Mouse (Mus musculus) cerebellum, adult 9-11 months (tissue): Measurements from ENCODE around the gene Mpzl1.

ENCODE experiments used
- DNase-seq: peaks from one replicate; pipeline ENCODE4 v3.0.0; 2022

The Mpzl1 gene

GRCm38 (mm10) chr1:165655022-165655421, 20.7 kb upstream of the Mpzl1 start:
- no peak for DNase-seq

GRCm38 (mm10) chr1:165653126-165653885, 19.0 kb upstream of the Mpzl1 start:
- DNase-seq = no peak

DNA sequence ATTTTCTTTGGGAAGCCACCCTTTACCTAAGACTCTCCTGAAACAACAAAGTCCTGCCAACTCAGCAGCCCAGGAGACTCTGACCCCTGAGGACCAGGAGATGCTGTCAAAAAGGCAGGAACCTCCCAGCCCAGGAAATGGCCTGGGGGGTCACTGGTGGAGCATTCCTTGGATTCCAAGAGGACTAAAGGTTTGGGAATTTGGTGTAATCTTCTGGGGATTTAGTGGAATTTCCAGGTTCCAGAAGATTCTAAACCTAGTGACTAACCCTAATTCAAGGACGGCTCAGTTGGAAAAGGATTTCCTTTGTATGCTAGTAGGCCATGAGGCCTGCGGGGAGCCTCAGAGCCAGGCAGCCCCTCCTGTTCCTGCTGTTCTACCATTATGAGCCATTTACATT, 18.2 kb upstream of the Mpzl1 start:
- no peak for DNase-seq

GRCm38 (mm10) chr1:165651158-165651557, 16.8 kb upstream of the Mpzl1 start:
- no peak for DNase-seq

GRCm38 (mm10) chr1:165645102-165645501, 10.8 kb upstream of the Mpzl1 start:
- DNase-seq = no peak

DNA sequence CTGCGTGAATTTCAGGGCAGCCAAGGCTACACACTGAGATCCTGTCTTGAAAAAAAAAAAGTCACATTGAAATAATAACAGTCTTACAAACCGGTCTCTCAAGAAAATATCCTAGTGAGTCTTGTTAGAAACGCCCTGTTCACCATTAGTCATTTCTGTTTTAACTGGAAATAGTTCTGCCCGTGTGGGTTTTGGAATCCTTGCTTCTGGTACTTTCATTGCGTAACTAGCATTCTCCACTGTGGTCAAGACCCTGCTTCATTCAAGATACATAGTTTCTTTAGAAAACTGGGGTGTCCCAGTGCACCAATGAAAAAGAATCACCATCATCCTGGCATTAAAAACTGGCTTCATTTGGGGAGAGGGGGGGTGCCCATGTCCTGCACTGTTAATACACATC, 9.4 kb upstream of the Mpzl1 start:
- DNase-seq = no peak

GRCm38 (mm10) chr1:165642780-165643311, 8.5 kb upstream of the Mpzl1 start:
- peak; percentile 80 for DNase-seq

GRCm38 (mm10) chr1:165641786-165642771, 7.7 kb upstream of the Mpzl1 start:
- DNase-seq = peak; percentile 91

GRCm38 (mm10) chr1:165641271-165641771, 7.0 kb upstream of the Mpzl1 start:
- peak; percentile 80 for DNase-seq

GRCm38 (mm10) chr1:165636289-165636688, 2.0 kb upstream of the Mpzl1 start:
- DNase-seq = no peak

DNA sequence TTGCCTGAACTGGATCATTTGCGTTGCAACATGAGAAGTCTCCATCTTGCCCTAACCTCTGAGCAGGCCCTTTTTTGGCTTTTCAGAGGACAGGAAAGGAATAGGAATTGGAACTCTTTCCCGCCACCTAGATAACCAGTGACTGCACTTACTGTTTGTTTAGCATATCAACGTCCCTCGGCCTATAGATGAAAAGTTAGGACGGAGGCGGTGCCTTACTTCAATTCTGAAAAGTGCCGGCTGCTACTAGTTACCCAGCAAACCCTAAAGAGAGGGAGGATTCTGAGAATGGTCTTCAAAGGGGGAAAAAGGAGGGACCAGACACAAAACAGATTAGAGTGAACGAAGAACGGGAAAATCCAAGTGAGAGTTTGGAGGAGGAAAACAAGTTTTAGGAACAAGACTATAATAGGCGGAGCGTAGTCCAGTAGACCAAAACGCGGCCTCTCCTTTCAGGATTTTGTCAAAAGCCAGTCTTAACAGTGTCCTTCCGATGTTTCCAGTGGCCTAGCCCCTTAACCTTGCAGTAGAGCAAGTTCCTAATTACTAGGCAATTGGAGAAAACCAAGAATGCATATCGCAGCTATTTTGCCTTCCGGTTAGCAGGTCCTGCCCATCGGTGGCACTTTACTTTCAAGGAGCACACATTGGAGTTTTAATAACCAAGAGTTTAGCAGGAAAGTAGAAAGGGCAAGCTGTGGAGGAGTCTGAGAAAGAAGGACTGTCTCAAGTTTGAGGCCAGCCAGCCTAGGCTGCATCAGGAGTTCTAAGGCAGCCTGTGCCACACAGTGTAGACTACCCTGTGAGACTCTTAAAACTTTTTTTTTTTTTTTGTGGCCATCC, 938 bp upstream of the Mpzl1 start:
- peak; percentile 49 for DNase-seq

- DNase-seq = no peak
These were observed 993 bp downstream of the Mpzl1 start for GRCm38 (mm10) chr1:165633345-165633744.

- DNase-seq = peak; percentile 92
These were observed 3.2 kb downstream of the Mpzl1 start for GRCm38 (mm10) chr1:165631136-165631535.

DNA sequence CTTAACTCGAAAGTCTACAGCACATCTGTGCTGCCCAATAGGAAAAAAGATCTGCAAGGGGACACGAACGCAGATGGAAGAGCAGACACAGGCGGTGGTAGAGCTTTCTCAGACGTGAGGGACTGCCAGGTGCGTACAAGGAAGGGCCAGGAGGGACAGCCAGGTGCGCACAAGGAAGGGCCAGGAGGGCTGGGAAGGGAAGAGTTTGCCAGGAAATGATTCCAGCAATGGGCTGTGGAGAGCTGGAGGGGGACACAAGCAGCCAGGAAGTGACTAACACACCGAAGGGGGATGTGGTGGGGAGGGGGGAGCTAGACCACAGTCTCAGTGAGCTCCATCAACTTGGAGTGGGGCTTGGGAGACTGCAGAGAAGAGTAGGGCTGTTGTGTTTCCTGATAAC, 4.4 kb downstream of the Mpzl1 start:
- DNase-seq = peak; percentile 79

- DNase-seq = no peak
These were observed 5.7 kb downstream of the Mpzl1 start for GRCm38 (mm10) chr1:165628603-165629002.

DNA sequence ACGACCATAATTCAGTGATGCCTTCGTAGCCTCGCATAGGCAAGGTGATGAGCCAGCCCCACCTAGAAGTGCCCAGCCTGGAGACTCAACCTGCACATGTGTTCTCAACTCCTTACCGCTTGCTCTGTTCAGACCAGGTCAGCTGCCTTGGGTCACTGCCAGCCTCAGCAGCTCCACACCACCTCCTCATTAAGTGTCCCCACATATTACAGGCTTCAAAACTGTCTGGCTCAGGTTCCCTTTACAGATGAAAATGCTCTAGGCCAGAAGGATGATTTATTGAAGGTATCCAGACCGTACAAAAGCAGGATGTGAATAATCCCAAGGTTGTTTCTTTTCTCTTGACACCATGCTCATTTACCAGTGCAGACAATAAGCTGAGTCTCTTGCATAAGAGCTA, 8.4 kb downstream of the Mpzl1 start:
- DNase-seq = no peak

DNA sequence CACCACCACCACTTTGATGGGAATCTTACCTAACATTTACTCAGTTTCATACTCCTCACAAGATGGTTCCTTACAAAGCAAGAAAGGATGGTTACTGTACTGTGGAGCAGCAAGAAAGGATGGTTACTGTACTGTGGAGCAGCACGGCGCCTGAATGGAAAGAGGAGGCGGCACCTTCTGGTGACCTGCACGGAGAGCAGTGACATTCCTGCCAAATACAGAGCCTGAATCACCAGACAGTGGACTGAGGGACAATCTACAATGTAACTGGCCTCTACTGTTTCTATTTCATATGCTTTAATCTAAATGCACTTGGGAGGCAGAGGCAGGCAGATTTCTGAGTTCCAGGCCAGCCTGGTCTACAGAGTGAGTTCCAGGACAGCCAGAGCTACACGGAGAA, 9.3 kb downstream of the Mpzl1 start:
- no peak for DNase-seq

DNA sequence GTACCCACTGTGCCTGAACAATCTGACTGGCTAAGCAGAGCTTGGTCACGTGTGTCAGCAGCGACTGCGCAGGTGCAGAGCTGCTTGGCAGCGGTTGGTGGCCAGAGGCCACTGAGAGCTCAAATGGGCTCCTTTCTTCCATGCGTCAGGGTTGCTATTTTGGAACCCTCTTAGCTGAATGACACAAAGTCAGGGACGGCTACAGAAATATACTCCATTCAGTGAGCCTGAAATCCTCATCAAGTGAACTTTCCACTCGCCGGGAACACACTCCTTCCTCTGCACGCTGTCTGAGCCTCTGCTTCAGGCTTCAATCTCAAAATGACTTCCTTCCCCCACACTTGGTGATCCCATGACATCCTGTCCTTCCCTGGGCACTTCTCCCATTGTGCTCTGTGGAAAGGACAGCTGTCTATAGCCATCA, 16.1 kb downstream of the Mpzl1 start:
- DNase-seq = no peak

DNA sequence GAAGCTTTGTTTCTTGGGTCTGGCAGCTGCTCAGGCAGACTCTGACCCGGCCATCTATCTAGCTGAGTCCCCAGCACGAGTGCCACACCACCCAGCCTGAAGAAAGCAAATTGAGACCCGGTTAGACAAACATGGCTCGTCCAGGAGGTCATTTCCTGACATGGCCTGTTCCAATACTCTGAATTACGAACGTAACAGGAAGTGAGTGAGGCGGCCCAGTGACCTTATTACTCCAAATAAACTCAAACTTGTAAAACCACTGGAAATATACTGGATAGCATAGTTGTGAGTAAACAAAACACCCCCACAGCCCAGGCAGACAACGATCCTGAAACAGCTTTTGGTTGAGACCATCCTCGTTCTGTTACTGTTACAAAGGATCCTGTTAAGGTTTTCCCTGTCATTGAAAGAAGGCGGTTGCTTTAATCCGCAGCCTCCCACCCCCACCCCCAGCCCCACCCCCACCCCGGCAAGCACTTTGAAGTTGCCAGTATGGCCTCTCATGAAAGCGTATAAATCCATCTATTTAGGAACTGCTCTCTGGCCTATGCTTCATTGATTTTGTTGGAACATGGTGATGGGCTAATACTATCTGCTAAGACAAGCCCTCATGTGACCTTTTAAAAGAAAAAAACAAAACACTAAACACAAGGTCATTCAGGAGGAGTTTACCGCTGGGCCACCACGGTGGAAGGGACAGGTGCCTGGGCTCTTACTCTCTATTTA, 17.0 kb downstream of the Mpzl1 start:
- DNase-seq = no peak

GRCm38 (mm10) chr1:165616652-165617051, 17.7 kb downstream of the Mpzl1 start:
- DNase-seq = no peak

DNA sequence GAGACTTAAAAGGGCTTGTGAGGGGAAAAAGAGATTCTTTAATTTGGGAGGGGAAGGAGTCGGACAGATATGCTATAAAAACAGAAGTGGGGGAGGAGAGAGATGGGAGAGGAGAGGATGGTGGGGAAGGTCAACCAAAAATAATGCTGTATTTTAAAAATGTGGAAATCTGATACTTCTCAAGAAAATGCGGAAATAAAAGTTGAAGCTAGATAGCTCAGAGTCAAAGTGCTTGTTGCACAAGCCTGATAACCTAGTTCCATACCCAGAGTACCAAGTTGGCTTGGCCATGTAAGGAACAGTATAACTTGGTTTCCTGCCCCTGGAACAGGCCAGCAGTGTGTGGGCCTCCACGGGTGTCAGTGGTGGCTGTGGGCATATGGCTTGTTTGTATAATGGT, 19.5 kb downstream of the Mpzl1 start:
- DNase-seq = no peak

- no peak for DNase-seq
These were observed 20.4 kb downstream of the Mpzl1 start for GRCm38 (mm10) chr1:165613926-165614325.
